Mouse (Mus musculus) spleen, embryonic (tissue): ENCODE data around the gene Tpbgl.

Source experiments
- CTCF ChIA-PET: fragments of 350-600 bp; sonication (Branson Sonifier 250); formaldehyde crosslinking; loops from one replicate; lab custom pipeline; 2022; lab: Charles Lee

Gene Tpbgl

DNA sequence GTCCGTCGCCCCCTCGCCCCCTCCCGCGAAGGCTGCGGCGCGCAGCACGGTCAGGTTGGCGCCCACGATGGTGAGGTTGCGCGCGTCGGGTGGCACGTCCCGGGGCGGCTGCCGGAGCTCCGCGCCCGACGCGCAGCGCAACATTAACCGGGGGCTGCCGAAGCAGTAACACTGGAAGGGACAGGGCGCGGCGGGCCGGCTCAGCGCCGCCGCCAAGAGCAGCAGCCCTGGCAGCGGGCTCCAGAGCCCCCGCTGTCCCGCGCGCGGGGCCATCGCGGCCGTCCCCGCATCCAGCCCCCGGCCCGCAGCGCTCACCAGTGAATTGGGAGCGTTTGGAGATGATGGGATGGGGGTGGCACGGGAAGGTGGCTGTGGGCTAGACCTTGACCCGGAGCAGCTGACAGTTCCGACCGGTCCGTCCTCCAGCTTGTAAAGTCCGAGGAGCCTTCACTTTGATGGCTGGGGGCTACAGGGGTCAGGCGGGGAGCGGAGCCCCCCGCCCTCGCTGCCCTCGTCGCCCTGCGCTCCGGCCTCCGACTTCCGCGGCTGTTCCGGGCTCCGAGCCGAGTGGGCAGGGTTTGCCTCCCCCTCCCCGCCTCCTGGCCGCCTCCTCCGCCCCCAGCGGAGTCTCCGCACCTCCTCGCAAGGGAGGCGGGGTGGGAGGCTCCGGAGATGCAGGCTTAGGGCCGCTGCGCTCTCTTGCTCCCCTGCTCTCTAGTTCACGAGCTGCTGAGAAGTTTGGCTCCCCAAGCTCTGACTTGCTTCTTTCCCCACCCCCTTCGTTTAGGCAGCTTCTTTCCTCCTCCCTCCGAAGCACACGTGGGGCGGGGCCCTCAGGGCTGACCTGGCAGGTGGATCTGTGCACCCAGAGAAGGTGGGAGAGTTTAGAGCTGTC is at the start of gene Tpbgl:
Gene Tpbgl (minus strand): TSS at position 728 of the 895 bp plus-strand sequence.
- CTCF ChIA-PET: interaction anchor here (0.6 kb wide), 1 partner anchor 170 kb away, joined by 3 read pairs; no protein-coding TSS in a partner anchor

GRCm38 (mm10) chr7:99674890-99675289 is 48.0 kb upstream of the Tpbgl start:
- CTCF ChIA-PET: no interaction called here

DNA sequence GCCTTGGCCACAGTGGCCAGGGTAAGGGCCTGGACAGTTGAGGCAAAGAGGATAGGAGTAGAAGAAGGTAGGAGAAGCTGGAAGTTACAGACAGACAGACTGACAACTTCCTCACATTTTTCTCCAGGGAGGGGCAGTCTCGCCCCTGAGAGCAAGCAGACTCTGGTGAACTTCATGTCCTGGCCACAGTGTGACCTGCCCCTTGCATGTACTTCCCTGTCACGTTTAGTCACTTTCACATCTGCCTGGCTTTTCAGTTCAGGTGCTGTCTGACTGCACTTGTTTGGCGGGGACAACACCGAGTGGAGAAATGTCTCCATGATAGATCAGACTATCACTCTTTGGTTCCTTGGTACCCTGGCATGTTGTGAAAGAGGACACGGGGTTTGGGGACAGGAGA is 47.3 kb upstream of the Tpbgl start:
- CTCF ChIA-PET: no interaction called here

GRCm38 (mm10) chr7:99673188-99673587 is 46.3 kb upstream of the Tpbgl start:
- CTCF ChIA-PET: interaction anchor here (0.6 kb wide), 1 partner anchor 217 kb away, joined by 8 read pairs; no protein-coding TSS in a partner anchor

DNA sequence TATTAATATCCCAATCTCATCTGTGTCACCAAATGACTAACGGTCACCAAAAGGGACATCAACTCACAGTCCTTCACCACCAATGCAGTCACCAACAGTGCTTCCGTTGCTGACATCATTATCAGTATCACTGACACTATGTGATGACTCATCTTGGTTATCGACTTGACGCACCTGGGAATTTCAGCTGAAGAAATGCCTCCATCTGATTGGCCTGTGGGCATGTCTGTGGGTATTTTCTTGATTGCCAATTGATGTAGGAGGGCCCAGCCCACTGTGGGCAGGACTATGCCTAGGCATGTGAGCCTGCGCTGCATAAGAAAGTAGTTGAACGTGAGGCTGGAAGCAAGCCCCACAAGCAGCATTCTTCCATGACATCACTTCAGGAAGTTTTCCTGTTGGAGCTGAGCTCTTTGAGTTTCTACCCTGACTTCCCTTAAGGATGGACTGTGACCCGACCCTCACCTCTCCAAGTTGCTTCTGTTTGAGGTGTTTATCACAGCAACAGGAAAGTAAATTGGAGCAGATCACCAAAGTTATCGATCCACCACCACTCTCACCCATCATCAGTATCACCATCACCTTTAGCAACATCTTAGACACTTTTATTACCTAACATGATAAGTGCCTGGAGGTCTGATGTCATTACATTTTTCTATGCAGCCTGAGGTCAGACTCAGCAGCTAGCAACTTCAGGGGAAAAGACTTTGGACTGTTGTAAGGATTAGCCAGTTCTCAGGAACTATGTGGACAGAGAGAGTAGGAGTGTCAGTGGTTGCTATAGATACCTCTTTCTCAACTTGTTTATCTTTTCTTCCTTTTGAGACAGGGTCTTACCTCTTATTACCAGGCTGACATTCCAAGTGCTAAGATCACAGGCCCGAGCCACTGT is 44.9 kb upstream of the Tpbgl start:
- CTCF ChIA-PET: no interaction called here

DNA sequence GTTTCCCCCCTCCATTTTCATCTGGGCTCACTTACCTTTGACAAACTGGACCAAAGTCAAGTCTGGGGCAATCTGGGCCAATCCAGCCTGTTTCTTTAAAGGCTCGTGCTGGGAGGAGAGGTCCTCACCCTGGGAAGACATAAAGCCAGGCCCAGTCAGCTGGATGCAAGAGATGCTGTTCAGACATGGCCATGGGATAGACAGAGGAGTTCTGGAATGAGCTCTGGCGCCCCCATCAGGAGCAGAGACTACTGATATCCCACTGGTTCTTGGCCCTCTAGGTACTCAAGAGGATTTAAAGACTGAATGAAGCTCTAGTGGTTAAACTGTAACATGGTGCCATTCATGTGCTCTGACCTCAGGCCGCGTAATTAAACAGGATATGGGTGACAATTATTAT is 44.0 kb upstream of the Tpbgl start:
- CTCF ChIA-PET: no interaction called here

GRCm38 (mm10) chr7:99668802-99669201 is 41.9 kb upstream of the Tpbgl start:
- CTCF ChIA-PET: interaction anchor here (0.6 kb wide), 1 partner anchor 19 kb away, joined by 3 read pairs; no protein-coding TSS in a partner anchor

DNA sequence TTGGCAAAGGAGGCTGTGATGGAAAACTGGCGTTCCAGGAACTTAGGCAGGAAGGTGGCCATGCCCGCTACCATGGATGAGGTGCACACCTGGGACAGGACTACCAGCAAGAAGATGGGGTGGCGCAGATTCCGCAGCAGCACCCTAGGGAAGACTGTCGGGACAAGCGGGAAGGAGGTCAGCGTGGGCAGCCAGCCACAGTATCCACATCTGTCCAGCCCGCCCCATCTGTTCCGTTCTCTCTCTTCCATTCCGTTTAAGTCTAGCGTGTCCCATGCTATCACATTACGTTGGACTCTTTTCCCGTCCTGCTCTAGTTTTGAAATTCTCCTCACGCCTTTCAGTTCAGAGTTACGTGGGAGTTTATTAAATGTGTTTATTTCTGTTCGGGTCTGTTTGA is 40.2 kb upstream of the Tpbgl start:
- CTCF ChIA-PET: no interaction called here

DNA sequence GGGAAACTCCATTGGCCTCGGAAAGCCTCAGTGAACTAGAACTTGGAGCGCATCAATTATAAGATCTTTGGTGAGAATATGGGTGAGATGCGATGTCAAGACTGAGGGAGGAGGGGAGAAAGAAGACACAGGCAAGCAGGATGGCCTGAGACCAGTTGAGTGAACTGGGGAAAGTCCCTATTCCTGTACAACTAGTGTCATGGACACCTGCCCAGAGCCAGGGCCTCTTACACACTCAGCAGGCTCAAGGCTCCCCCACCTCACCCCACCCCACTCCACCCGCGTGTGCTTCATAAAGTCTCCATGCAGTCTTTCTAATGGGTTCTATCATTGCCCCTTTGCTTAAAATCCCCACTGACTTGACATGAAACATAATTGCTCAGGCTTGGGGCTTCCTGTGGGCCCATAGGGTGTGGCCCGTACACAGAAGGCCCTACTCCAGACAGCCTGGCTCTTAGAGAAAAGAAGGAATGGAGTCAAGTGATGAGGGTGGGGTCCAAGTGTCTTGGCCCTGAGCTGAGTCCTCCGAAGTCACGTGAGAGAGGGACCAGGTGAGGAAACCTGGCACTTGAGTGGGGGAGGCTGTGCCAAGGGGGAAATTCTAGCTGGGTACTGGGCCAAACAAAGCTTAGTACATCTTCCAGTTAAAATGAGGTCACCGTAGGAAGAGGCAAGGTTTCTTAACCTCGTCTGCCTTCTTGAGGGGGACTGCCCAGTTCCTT is 39.0 kb upstream of the Tpbgl start:
- CTCF ChIA-PET: no interaction called here

GRCm38 (mm10) chr7:99664571-99665485 is 37.9 kb upstream of the Tpbgl start:
- CTCF ChIA-PET: no interaction called here

- CTCF ChIA-PET: no interaction called here
Observed at GRCm38 (mm10) chr7:99663507-99664220, 36.8 kb upstream of the Tpbgl start.

DNA sequence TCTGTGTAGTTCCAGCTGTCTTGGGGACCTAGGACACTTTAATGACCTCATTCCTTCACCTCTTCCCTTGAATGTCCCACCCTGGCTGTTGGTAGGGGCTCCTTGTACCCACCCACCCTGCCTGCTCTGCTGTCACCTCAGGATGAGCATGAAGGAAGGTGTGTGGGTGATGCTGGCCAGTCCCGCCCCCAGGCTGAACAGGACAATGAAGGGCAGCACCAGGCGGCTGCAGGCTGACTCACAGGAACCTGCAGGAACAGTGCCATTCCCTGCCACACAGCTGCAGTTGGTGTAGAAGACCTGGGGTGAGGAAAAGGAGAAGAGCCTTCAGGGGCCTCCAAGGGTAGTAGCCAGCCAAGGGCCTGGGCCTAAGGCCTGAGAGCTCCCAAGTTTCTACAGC is 35.4 kb upstream of the Tpbgl start:
- CTCF ChIA-PET: no interaction called here

DNA sequence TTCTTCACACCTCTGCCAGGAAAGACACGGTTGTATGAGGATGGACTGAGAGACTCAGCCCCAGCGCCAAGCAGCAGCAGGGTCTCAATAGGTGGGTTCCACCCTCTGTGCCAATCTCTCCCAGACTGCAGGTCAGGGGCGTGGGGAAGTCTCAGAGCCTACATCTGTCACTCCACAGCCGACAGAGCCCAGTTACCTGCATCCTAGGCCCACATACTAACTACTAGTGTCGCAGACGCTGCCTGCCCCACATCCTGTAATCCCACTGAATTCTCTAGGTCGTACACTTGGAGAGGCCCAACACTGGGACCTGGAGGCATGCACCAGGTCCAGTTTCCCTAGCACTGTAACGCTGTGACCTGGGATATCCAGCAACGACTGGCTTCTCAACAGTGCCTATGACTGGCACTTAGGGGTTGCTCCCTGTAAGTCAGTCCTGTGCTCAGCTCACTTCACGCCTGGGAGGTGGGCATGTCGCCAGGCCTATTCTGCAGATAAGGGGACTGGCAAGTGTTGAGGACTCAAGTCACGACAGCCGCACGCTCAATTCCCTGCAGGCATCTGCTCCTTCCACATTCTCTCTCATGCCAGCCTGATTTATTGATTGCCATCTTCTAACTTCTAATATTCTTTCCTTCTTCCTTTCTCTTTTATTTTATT is 34.8 kb upstream of the Tpbgl start:
- CTCF ChIA-PET: no interaction called here

DNA sequence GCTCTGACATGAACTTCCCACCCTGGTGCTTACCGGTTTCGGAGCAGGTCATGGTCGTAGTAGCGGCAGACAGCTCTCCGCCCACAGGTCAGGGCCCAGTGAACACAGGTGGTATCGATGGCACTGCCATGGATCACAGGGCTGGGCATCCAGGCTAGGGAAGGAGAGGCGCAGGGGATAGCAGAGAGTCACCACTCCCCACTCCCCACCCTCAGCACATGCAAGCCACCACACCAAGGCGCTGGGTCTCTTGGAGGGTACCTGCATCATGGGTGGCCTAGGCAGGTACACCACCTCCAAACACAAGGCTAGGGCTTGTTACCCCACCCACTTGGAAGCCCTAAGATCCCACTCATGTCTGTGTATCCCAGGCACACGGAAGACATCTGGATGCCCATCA is 34.2 kb upstream of the Tpbgl start:
- CTCF ChIA-PET: no interaction called here

GRCm38 (mm10) chr7:99659379-99660029 is 32.6 kb upstream of the Tpbgl start:
- CTCF ChIA-PET: no interaction called here

GRCm38 (mm10) chr7:99654244-99654643 is 27.3 kb upstream of the Tpbgl start:
- CTCF ChIA-PET: no interaction called here

GRCm38 (mm10) chr7:99649585-99649984 is 22.7 kb upstream of the Tpbgl start:
- CTCF ChIA-PET: no interaction called here

GRCm38 (mm10) chr7:99648623-99649022 is 21.7 kb upstream of the Tpbgl start:
- CTCF ChIA-PET: no interaction called here

DNA sequence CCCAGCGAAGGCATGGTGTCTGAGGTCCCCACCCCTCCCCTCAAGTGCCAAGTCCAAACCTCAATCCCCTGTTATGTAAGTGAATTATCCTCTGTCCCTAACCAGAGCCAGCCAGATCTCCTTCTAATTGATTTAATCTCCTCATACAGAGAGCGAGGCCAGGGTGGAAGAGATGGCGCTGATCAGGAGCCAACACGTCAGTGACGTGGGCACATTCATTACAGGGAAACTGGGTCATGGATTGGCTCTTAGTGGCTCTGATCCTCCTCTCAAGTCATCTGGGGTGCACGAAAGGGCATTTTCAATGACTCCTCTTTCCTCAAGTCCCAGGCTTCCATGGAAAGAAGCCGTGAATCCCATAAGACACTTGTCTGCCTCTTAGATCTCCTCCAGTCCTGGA is 17.8 kb upstream of the Tpbgl start:
- CTCF ChIA-PET: no interaction called here
